Mouse (Mus musculus) brown adipose tissue, adult 24 weeks (tissue): Measurements from ENCODE around the gene Ccl6. TPM values are rescaled to one million over a fixed set of nuclear protein-coding genes. Genes with fewer than 3 reads are reported as not detected.

Source experiments
- H3K27ac ChIP-seq: fragments of 200-500 bp; replicated peaks from 2 replicates; pipeline ENCODE4 v1.5.1; 2012; ENCODE audit warnings: low read depth, mild to moderate bottlenecking, low read length
- H3K4me1 ChIP-seq: fragments of 200-500 bp; 2 replicates; pipeline ENCODE4 v1.6.1; 2012; ENCODE audit warnings: low read length, mixed read lengths; ENCODE audit not compliant: control insufficient read depth, insufficient read depth, insufficient read length
- H3K4me3 ChIP-seq: fragments of 200-500 bp; 2 replicates; pipeline ENCODE4 v1.5.1; 2012; ENCODE audit warnings: low read depth, mild to moderate bottlenecking, low read length, moderate library complexity; ENCODE audit not compliant: insufficient read depth
- polyA plus RNA-seq: library from polyadenylated mRNA; stranded (reverse); fragments of >200 nt; gene quantifications from 2 replicates; pipeline ENCODE4 v1.2.4, GENCODE M21; 2012; ENCODE audit not compliant: missing spikeins, insufficient read depth, insufficient read length

The Ccl6 gene
- polyA plus RNA-seq, 1 experiment: 56.5 TPM

GRCm38 (mm10) chr11:83581626-83582610, 11.0 kb downstream of the Ccl6 start:
- Histone ChIP-seq H3K4me3 (no peak overlapping the region), H3K27ac (no peak overlapping the region), H3K4me1 (0 out of 2 replicates have a peak, but pooled peaks cover 7% of the 10 kb centered on the region)

- H3K4me1 ChIP-seq: 0 out of 2 replicates have a peak, but pooled peaks cover 7% of the 10 kb centered on the region
- H3K4me3 ChIP-seq: no peak overlapping the region
- H3K27ac ChIP-seq: no peak overlapping the region
These were observed 12.1 kb downstream of the Ccl6 start for GRCm38 (mm10) chr11:83580699-83581232.

- Histone ChIP-seq H3K4me1 (0 out of 2 replicates have a peak, but pooled peaks cover 7% of the 10 kb centered on the region), H3K4me3 (no peak overlapping the region), H3K27ac (no peak overlapping the region; the same call in 1 of the 2 replicates)
These were observed 13.9 kb downstream of the Ccl6 start for GRCm38 (mm10) chr11:83578999-83579398.

GRCm38 (mm10) chr11:83578186-83578760, 14.6 kb downstream of the Ccl6 start, which contains the start of gene Ccl9:
TSS of gene Ccl9 (minus strand) at chr11:83578636.
- Histone ChIP-seq H3K27ac (peak within 1 kb of the TSS; percentile 68), H3K4me3 (peak within 1 kb of the TSS; percentile 25; the same call in 1 of the 2 replicates), H3K4me1 (0 out of 2 replicates have a peak, but pooled peaks cover 7% of the 10 kb centered on the region)

- peak overlapping the region; percentile 68; the same call in 1 of the 2 replicates for H3K27ac ChIP-seq
- 0 out of 2 replicates have a peak, but pooled peaks cover 2% of the 10 kb centered on the region for H3K4me1 ChIP-seq
- no peak overlapping the region for H3K4me3 ChIP-seq
These were observed 15.8 kb downstream of the Ccl6 start for GRCm38 (mm10) chr11:83576927-83577555.

- Histone ChIP-seq H3K27ac (no peak overlapping the region), H3K4me1 (peaks cover 2% of the 10 kb centered on the region; the same call in 1 of the 2 replicates), H3K4me3 (no peak overlapping the region)
These were observed 20.1 kb downstream of the Ccl6 start for GRCm38 (mm10) chr11:83572834-83573233.

DNA sequence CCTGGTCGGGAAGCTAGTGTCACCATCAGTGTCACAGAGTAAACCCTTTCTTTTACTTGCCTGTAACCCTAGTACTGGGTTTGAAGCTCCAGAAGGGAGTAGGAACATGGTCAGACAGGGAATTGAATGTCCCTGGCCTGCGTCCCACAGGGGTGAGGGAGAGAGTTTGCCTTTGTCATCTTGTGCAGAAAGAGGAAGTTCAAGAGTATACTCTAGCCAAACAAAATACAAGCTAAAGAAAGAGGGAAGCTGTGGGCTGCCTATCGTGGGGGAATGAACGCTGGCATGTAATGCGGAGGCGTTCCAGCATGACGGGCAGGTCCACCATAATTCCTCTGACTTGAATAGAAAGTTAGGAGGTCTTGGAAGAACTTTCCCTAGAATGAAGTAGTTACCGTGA, 20.7 kb downstream of the Ccl6 start:
- Histone ChIP-seq H3K4me3 (no peak overlapping the region), H3K27ac (peak overlapping the region; percentile 38; the same call in 1 of the 2 replicates), H3K4me1 (peaks cover 2% of the 10 kb centered on the region; the same call in 1 of the 2 replicates)

DNA sequence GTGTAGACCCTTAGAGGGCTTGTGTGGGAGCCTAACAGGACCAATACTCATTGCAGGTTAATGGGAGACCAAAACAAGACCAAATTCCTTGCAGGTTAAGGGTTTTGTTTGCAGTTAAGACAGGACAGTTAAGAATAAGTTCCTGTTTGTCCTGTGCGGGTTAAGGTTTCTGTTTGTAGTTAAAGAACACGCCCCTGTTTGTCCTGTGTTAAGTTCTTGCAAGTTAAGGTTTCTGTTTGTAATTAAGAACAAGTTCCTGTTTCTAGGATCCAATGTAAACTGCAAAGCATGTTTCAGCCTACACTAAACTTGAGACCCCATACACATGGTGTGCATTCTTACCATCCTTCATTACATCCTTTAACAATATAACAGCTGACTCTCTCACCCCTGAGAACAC, 22.7 kb downstream of the Ccl6 start:
- Histone ChIP-seq H3K4me3 (no peak overlapping the region), H3K27ac (no peak overlapping the region), H3K4me1 (peaks cover 2% of the 10 kb centered on the region; the same call in 1 of the 2 replicates)

DNA sequence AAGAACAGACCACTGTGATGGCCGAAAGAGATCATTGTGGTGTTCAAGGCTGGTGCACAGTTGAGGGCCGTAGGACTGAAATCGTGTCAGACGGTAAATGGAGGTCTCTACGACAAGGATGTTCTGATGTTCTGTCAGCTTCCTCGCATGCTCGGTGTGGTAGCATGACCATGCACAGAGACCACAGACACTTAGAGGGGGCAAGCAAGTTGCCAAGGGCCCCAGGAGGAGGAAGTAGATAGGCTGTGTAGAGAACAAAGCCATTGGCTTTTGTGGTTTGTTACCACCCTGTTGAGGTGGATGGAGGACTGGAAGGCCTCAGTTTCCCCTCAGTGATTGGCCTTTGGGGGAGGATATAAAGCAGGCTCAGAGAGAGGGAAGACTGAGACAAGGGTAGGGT, 23.6 kb downstream of the Ccl6 start:
- Histone ChIP-seq H3K4me3 (no peak overlapping the region), H3K4me1 (peaks cover 2% of the 10 kb centered on the region; the same call in 1 of the 2 replicates), H3K27ac (no peak overlapping the region)

DNA sequence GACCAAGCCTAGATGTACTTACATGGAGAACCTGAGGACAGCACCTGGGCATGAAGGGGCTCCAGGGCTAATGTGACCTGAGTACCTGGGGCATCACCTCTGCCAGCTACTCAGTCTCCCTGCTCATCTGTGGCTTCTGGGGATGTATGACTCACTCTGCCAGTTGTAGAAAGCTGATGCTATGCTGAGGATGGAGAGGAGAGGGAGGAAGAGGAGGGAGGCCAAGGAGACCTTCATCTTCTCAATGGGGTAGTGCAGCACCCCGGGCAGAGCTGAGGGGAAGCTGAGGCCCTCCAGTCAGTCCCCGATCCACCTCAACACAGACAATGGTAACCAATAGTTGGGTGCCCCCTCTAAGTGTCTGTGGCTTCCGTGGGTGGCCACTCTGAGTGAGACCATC, 24.1 kb downstream of the Ccl6 start:
- Histone ChIP-seq H3K4me3 (no peak overlapping the region), H3K4me1 (peaks cover 2% of the 10 kb centered on the region; the same call in 1 of the 2 replicates), H3K27ac (no peak overlapping the region)

DNA sequence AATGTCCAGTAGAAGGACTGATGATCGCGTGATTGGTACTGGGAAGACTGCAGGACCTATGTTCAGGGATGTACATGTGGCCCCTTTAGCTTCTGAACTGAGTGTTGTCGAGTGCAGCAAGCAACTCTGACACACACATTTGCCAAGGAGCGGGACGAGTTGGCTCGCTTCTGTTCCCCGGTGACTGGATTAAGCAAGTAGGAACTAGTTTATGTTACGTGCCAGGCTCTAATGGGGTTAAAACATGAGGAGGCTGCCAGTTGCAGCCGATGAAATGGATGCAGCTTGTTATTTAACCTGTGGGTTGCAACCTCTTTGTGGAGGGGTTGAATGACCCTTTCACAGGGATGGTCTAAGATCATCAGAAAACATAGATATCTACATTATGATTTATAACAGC, 24.8 kb downstream of the Ccl6 start:
- H3K4me3 ChIP-seq: no peak overlapping the region

GRCm38 (mm10) chr11:83567311-83567710, 25.6 kb downstream of the Ccl6 start:
- Histone ChIP-seq H3K27ac (no peak overlapping the region), H3K4me3 (no peak overlapping the region)

More for the DNA sequence above, 24.8 kb downstream of the Ccl6 start:
- Histone ChIP-seq H3K4me1 (peaks cover 2% of the 10 kb centered on the region; the same call in 1 of the 2 replicates), H3K27ac (no peak overlapping the region)

GRCm38 (mm10) chr11:83566617-83567016, 26.3 kb downstream of the Ccl6 start:
- peaks cover 2% of the 10 kb centered on the region; the same call in 1 of the 2 replicates for H3K4me1 ChIP-seq
- no peak overlapping the region for H3K4me3 ChIP-seq
- H3K27ac ChIP-seq: no peak overlapping the region

More at GRCm38 (mm10) chr11:83567311-83567710, 25.6 kb downstream of the Ccl6 start:
- H3K4me1 ChIP-seq: peaks cover 2% of the 10 kb centered on the region; the same call in 1 of the 2 replicates

GRCm38 (mm10) chr11:83563754-83564153, 29.1 kb downstream of the Ccl6 start:
- Histone ChIP-seq H3K4me3 (no peak overlapping the region), H3K4me1 (peaks cover 2% of the 10 kb centered on the region; the same call in 1 of the 2 replicates), H3K27ac (no peak overlapping the region)
